Mouse (Mus musculus) thymus, postnatal 10 days (tissue): ENCODE data around the gene D10Wsu102e.
"Not testable (repeated sequence)": the region's sequence is repeated elsewhere in the genome, so short reads cannot be mapped to it uniquely, and the experiment has no call there.

Experiments used
- DNase-seq, 2 experiments: peaks; one replicate each; pipeline ENCODE4 v3.0.0; 2021; ENCODE audit warnings: low spot score in 2 of 2

The D10Wsu102e gene

GRCm38 (mm10) chr10:83384456-83385215 lies 24.6 kb downstream of the D10Wsu102e start:
- no peak for DNase-seq

DNA sequence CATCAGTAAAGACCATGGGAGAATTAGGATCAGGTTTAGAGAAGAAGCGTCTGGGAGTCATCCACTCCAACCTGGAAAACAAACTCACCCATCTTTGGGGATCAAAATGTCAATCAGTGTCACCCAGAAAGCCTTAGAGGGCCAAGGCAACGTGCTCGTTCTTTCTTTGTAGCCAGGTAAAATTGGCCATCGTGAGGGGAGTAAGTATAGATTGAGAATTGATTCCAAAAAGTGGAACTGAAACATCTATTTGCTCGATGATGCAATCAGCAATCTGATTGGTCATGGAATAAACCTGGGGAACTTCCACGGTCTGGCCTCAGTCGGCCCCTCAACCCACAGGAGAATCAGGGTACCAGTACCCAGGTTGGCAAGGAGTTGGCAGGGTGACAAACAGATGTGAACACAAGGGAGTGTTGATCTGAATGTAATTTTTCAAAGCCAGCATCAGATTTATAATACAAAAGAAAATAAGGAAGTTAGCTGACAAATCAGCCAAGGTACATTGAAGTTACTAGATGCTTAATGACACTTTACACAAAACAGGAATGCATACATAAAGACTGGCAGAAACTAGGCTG lies 25.4 kb downstream of the D10Wsu102e start:
- no peak for DNase-seq

DNA sequence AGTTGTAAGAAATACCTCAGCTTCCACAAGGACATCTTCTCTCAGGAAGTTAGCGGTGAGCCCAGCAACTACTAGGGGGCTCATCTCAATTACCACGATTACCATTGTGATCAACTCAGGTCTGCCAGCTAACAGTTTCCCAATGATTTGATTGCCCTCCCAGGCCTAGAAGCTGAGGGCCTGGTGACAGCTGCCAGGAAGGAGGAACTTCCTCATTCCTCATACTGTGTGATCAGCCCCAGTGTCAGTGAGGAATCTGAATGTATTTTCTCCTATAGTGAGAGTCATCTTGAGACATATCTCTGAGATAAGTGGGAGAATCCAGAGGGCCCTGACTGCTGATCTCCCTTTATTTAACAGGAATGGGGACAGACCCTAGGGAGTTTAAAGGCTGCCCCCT lies 37.3 kb downstream of the D10Wsu102e start:
- DNase-seq, result no peak

DNA sequence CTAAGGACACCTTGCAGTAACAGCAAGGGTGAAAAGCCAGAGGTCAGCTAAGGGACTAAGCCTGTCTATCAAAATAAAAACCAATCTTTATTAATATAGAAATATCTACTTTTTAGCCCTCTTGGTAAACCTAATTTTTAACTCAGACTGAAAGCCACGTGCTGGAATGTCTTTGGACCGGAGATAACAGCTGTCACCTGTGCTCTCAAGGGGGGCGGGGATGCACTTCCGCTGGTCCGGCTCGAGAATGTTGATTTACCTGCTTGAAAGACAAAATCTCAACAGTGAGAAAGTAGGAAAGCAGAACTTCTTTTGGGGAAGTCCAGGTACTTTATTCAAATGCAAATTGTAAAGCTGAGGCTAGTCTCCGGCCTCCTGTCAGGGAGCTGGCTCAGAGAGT lies 40.9 kb downstream of the D10Wsu102e start:
- DNase-seq, result not testable (repeated sequence)

- DNase-seq, result no peak
These were observed 45.0 kb downstream of the D10Wsu102e start for GRCm38 (mm10) chr10:83405031-83405430.

- no peak for DNase-seq
These were observed 45.7 kb downstream of the D10Wsu102e start for GRCm38 (mm10) chr10:83405711-83406110.

DNA sequence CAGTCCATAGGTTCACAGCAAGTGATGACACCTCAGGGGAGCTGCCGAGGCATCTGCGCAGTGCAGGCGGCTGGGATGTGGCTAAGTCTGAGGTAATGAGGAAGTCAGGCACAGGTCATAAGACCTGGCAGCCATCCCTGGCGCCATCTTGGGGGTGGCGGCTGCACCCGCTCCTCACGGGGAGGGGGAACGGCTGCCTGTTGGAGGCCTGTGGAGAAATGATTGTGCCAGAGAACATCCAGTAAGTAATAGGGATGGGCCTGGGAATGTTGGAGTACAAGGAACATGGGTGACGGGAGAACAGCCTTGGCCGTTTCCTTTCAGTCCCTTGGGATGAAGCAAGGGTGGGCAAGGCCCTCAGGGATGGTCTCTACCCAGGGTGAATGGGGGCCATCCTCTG lies 47.1 kb downstream of the D10Wsu102e start:
- DNase-seq, result no peak

DNA sequence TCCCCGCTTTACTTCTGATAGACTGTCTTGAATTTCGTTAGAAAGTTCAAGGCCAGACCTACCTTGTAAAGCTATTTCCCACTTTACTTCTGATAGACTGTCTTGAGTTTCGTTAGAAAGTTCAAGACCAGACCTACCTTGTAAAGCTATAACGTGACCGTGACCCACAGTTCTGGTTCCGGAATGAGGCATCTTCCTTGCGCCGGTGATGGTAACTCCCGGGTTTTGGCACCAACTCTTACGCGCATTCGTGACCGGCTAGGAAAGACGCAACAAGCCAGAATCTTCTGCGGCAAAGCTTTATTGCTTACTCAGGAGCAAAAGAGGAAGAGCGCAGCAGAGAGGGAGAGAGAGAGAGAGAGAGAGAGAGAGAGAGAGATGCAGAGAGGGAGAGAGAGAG lies 58.4 kb downstream of the D10Wsu102e start:
- not testable (repeated sequence) for DNase-seq

DNA sequence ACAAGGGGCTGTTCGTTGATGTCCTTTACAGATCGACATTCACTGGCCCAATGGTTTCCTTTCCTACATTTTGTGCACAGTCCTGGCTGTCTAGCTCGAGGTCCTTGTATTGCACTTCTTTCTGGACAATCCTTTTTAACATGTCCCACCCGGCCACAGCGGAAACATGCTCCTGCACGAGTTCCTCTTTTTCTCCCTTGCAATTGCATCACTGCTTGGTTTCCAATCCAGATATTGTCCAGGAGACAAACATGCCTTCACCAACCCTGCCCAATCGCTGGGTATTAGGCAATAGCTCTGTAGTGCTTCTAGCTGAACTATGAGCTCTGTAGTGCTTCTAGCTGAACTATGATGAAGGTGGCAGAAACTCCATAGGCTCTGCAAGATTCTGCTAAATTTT lies 88.6 kb downstream of the D10Wsu102e start:
- no peak for DNase-seq

DNA sequence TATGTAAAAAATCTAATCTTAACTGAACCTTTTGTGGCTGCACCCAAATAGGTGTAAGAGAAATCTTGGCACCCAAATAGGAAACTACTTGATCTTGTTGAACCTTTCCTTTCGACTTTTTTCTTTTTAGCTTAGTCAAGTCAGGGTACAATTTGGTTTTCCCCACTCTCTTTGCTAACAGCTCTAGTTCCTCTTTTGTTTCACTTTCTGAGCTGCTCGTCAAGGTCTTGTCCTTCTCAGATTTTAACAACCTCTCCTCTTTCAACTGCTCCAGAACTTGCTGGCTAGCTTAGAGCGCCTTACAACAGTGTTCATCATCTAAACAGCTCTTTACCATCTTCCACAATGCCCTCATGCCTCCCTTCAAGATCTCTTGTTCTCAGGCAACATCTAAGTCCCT lies 97.5 kb downstream of the D10Wsu102e start:
- no peak for DNase-seq

- no peak for DNase-seq
These were observed 115.2 kb downstream of the D10Wsu102e start for GRCm38 (mm10) chr10:83475226-83475625.

- DNase-seq, result peak in 1 of 2 experiments; percentile 1
These were observed 117.3 kb downstream of the D10Wsu102e start for GRCm38 (mm10) chr10:83477286-83477685.

- no peak for DNase-seq
These were observed 130.5 kb downstream of the D10Wsu102e start for GRCm38 (mm10) chr10:83490506-83490905.

DNA sequence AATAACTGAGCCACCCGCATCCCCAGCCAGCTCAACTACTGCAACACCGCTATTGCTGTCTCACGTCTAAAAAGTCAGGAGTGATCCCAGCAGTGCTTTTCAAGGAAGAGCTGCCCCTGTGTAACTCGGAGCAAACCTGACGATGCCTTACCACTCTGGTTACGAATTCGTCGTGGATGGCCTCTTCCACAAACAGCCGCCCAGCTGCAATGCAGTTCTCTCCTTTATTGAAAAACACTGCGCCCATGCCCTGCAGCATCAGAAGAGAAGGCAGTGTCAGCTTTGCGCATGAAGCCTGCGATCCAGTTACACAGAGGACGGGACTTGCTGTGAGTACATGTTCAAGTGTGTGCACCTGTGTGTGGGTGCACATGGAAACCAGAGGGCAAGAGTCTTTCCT lies 137.3 kb downstream of the D10Wsu102e start:
- no peak for DNase-seq

DNA sequence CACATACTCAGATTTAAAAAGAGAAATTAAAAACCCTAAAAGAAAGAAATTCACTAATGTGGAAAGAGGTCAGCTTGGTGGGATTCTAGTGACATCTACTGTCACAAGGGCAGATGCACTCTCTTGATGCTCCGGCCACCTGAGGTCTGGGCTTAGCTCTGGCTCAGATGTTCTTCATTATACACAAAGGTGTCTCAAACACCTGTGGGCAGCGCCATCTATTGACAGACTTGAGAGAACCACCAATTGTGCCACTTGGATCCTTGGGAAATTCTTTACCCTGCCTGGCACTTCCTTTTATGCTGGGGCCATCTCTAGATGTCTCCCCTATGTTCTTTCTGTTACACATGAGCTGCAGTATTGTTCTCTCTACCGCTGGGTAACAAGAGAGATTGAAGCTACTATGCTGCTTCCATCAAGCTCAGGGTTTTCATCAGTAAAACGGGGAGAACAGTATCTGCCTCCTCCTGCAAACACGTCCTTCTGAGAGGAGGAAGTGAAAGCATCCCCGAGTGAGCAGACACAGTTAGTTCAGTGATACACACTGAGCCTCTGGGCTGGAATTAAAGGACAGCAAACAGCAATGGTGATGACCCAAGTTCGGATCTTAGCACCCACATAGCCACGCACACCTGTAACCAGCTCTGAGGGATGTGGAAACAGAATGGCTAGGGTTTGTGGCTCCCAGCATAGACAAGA lies 149.1 kb downstream of the D10Wsu102e start:
- peak in 1 of 2 experiments; percentile 40 for DNase-seq

- no peak for DNase-seq
These were observed 151.3 kb downstream of the D10Wsu102e start for GRCm38 (mm10) chr10:83511304-83511703.

DNA sequence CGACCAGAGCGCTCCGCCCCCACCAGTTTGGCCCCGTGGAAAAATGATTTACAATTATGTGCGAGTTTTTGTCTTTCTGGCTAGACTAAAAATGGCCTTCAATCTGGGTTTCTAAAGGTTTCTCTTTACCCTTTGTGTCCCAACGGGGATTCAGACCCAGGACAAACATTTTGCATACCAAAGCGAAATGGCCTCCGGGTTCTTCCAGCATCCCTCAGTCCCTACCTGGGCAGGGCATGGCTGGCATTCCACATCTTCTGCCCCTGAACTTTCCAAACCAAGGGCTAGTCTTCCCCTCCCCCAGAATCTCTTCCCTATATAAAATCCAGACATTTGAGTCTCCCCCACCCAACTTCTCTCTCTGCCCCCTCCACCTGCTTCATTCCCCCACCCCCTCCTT lies 153.7 kb downstream of the D10Wsu102e start:
- DNase-seq, result no peak

DNA sequence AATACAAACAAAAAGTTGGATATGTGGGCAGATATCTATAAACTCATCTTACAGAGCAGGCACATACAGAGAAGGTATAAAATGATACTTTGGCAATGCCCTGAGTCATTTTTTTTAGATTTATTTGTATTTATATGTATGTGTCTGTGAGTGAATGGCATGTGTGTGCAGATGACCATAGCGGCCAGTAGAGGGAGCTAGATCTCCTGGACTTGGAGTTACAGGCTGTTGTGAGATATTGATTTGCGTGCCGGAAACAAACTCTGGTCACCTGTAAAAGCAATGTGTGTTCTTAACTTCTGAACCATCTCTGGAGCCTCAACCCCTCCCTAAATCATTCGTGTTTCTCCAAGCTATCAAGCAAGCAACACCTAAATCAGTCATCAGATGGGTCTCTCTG lies 161.0 kb downstream of the D10Wsu102e start:
- DNase-seq, result no peak

DNA sequence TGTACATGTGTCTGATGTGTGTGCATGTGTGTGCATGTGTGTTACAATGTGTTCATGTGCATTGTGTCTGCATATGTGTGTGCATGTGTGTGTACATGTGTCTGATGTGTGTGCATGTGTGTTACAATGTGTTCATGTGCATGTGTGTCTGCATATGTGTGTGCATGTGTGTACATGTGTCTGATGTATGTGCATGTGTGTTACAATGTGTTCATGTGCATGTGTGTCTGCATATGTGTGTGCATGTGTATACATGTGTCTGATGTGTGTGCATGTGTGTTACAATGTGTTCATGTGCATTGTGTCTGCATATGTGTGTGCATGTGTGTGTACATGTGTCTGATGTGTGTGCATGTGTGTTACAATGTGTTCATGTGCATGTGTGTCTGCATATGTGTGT lies 164.2 kb downstream of the D10Wsu102e start:
- not testable (repeated sequence) for DNase-seq

- DNase-seq, result no peak
These were observed 170.5 kb downstream of the D10Wsu102e start for GRCm38 (mm10) chr10:83530384-83530967.

- no peak for DNase-seq
These were observed 173.4 kb downstream of the D10Wsu102e start for GRCm38 (mm10) chr10:83533258-83533909.

DNA sequence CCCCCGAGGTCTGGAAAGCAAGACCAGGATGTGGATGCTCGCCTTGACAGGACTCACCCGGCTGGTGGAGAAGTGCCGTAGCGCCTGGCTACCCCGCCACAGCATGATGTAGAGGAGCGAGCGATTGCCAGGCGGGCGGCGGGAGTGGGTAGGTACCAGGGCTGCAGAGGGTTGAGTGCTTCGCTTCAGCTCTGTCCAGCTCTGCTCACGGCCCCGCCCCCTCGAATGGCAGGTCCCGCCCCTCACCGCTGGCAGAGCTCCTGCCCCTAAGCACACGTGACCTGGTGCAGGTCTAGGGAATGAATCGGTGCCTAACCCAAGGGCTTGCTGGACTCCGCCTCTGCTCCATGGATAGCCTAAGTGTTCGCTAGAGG lies 173.9 kb downstream of the D10Wsu102e start, which contains the start of gene Aldh1l2:
Gene Aldh1l2, minus strand, starts transcription at position 231 of the 374 bp plus-strand sequence.
- peak; percentile 7 to 21 for DNase-seq
